Mouse (Mus musculus): ENCODE data around the gene Akirin1.

GRCm38 (mm10) chr4:123685506-123686242 is 64.5 kb downstream of the Akirin1 start:
- no peak for TF ChIP-seq CTCF (IDR thresholded peaks at IDR 0.05; ENCODE audit: borderline replicate concordance, extremely low read depth, insufficient read depth, insufficient read length)
- TF ChIP-seq POLR2A (IDR thresholded peaks at IDR 0.05; ENCODE audit: borderline replicate concordance, extremely low read depth, insufficient read depth, insufficient read length, poor library complexity, severe bottlenecking), result no peak
